10 mouse cellular contexts compared by ENCODE assay signal in the genomic region with DNA sequence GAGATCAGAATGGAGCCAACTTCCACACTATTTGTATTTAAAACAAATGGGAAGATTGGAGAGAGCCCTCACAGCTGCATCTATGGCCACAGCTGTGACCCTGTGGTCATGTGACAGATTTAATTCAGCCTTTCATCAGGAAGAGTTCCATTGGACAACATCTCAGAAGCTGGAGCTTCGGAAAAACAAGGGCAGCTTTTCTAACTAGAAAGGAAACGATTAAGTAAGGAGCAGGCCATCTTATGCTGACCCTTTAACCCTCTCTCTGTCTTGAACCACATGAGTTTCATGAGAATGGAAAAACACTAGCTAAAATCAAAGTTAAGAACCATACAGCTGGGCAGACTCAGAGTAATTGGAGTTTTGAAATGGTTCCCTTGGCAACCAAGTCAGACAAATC.
DNase-seq lines count a peak whose midpoint lies in the region; ATAC-seq and TF ChIP-seq lines count a peak whose summit lies in the region.
"Had no signal": no experiment of that assay in that cellular context is flagged by ENCODE, and none has a peak within 500 bp of the region (broad histone marks: within the 10 kb centered on the region; RNA-seq: fewer than 3 reads in every experiment).

No protein-coding gene starts in this region.

- H3K27ac ChIP-seq in hindbrain, postnatal 0 days = no peak overlapping the region
- H3K27ac ChIP-seq in hindbrain, embryonic 10.5 days = no peak overlapping the region
- no peak overlapping the region for H3K27ac ChIP-seq in embryonic facial prominence, embryonic 10.5 days (replicated peaks)
- H3K27ac ChIP-seq: liver, embryonic 14.5 days had no signal

- 54% methylated on average over 2 of the region's 2 CpGs for WGBS in hindbrain, postnatal 0 days
- WGBS in hindbrain, embryonic 10.5 days = 64% methylated on average over 2 of the region's 2 CpGs
- WGBS in embryonic facial prominence, embryonic 10.5 days = 40% methylated on average over 2 of the region's 2 CpGs

- no peak overlapping the region for H3K4me3 ChIP-seq in hindbrain, postnatal 0 days (ENCODE audit: low read length)
- no peak overlapping the region for H3K4me3 ChIP-seq in hindbrain, embryonic 10.5 days
- H3K4me3 ChIP-seq in embryonic facial prominence, embryonic 10.5 days = no peak overlapping the region

- no peaks in the 10 kb centered on the region for H3K4me1 ChIP-seq in hindbrain, postnatal 0 days (ENCODE audit: insufficient read depth, low read length)
- H3K4me1 ChIP-seq in hindbrain, embryonic 10.5 days (replicated peaks) = no peaks in the 10 kb centered on the region
- no peaks in the 10 kb centered on the region; the same call in 1 of the 2 replicates for H3K4me1 ChIP-seq in embryonic facial prominence, embryonic 10.5 days

- H3K9me3 ChIP-seq in hindbrain, postnatal 0 days (ENCODE audit: low read length) = no peaks in the 10 kb centered on the region
- H3K9me3 ChIP-seq in hindbrain, embryonic 10.5 days = no peaks in the 10 kb centered on the region
- H3K9me3 ChIP-seq in embryonic facial prominence, embryonic 10.5 days = no peaks in the 10 kb centered on the region

- no peak for TF ChIP-seq POLR2A in brain, embryonic 14.5 days (IDR thresholded peaks at IDR 0.05; ENCODE audit: borderline replicate concordance, extremely low read depth, insufficient read depth, insufficient read length, poor library complexity, severe bottlenecking)

- ATAC-seq in hindbrain, postnatal 0 days = no peak
- ATAC-seq in activated CD4-positive, CD25-positive, alpha-beta regulatory T cell, adult 4 months = no peak

- H3K4me2 ChIP-seq in hindbrain, postnatal 0 days (ENCODE audit: low read depth, low read length) = no peak overlapping the region

- H3K27me3 ChIP-seq in hindbrain, postnatal 0 days (ENCODE audit: insufficient read depth, low read length) = no peaks in the 10 kb centered on the region
- H3K27me3 ChIP-seq in hindbrain, embryonic 10.5 days (ENCODE audit: insufficient read depth, poor library complexity, severe bottlenecking) = no peaks in the 10 kb centered on the region
- no peaks in the 10 kb centered on the region for H3K27me3 ChIP-seq in embryonic facial prominence, embryonic 10.5 days (replicated peaks; ENCODE audit: low read depth, poor library complexity, severe bottlenecking)

- H3K9ac ChIP-seq in hindbrain, postnatal 0 days (replicated peaks; ENCODE audit: low read length) = no peak overlapping the region
- H3K9ac ChIP-seq: liver, embryonic 14.5 days had no signal

- peak; percentile 37 for DNase-seq in hindbrain, postnatal 0 days (ENCODE audit: low spot score)
- DNase-seq in hindbrain, embryonic 10.5 days (ENCODE audit: low spot score) = no peak
- DNase-seq in brain, embryonic 14.5 days (ENCODE audit: low read depth) = peak; percentile 44
- peak; percentile 15 for DNase-seq in embryonic facial prominence, embryonic 10.5 days (ENCODE audit: low spot score)
- DNase-seq in kidney, postnatal 4 days = peak; percentile 29 to 47
- no peak for DNase-seq in left cerebral cortex, postnatal 4 days
- DNase-seq: adrenal gland, postnatal 36 days; cerebellum, adult 8-10 months had no signal

- TF ChIP-seq CTCF in hindbrain, postnatal 0 days (IDR thresholded peaks at IDR 0.05; ENCODE audit: low read depth) = no peak
- TF ChIP-seq CTCF in brain, embryonic 14.5 days (IDR thresholded peaks at IDR 0.05; ENCODE audit: borderline replicate concordance, extremely low read depth, insufficient read depth, insufficient read length) = no peak

- H3K36me3 ChIP-seq in hindbrain, postnatal 0 days (ENCODE audit: insufficient read depth, low read length) = no peaks in the 10 kb centered on the region
- no peaks in the 10 kb centered on the region for H3K36me3 ChIP-seq in hindbrain, embryonic 10.5 days
- no peaks in the 10 kb centered on the region for H3K36me3 ChIP-seq in embryonic facial prominence, embryonic 10.5 days (replicated peaks)

- intact Hi-C loops in left cerebral cortex, postnatal 4 days (cut with DNase I) = no loop called here

Comparison
In these comparisons a context has a peak if more than half of its experiments do, and no peak if none do; other contexts are left out.
1. DNase-seq: peak in hindbrain, postnatal 0 days (single experiment), brain, embryonic 14.5 days (single experiment), embryonic facial prominence, embryonic 10.5 days (single experiment) and kidney, postnatal 4 days (2 of 2); none in hindbrain, embryonic 10.5 days (single experiment) and left cerebral cortex, postnatal 4 days (single experiment).